Mouse (Mus musculus): Measurements from ENCODE around the gene Sox30.

GRCm38 (mm10) chr11:46040841-46041556 lies 60.9 kb downstream of the Sox30 start:
- TF ChIP-seq POLR2A (IDR thresholded peaks at IDR 0.05; ENCODE audit: control insufficient read depth, low read depth, low read length) (no peak), CTCF (IDR thresholded peaks at IDR 0.05; ENCODE audit: control insufficient read depth, insufficient read depth, insufficient replicate concordance, low read depth, low read length) (no peak)

All from testis, adult 2 months (tissue).